Mouse (Mus musculus) urinary bladder, adult 18-20 months (tissue): Measurements from ENCODE around the gene Olfr1381.
"Not testable (repeated sequence)": the region's sequence is repeated elsewhere in the genome, so short reads cannot be mapped to it uniquely, and the experiment has no call there.

ENCODE experiments used
- DNase-seq, 2 experiments: peaks; one replicate each; pipeline ENCODE4 v3.0.0; 2022; ENCODE audit warnings: low spot score in 2 of 2, mixed read lengths in 2 of 2

Olfr1381 gene

DNA sequence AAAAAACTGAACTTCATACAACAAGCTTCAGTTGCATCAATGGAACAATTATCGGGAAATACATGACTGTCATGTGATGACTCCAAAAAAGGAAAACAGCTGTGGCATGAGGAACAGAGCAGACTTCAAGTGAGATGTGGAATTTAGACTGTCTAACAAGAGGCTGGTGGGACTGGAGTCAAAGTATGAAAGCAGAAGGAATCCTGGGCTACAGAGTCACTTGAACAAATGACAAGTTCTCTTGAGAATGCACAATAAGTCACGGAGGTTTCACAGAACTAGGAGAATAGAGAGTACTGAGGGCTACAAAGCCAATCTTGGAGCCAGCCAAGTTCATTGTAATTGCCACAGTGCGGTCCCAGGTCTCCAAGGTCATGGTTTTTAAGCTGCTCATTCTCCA is at the start of gene Olfr1381:
Gene Olfr1381 (plus strand): TSS at position 301 of the 400 bp plus-strand sequence.
- DNase-seq, result not testable (repeated sequence)

GRCm38 (mm10) chr11:49518086-49518485 is 25.2 kb upstream of the Olfr1381 start:
- no peak for DNase-seq

GRCm38 (mm10) chr11:49519348-49519747 is 23.9 kb upstream of the Olfr1381 start, which contains the start of gene Olfr1383:
TSS of gene Olfr1383 (plus strand) at chr11:49519648.
- DNase-seq, result no peak

GRCm38 (mm10) chr11:49527947-49528346 is 15.3 kb upstream of the Olfr1381 start, which contains the start of gene Olfr1382:
TSS of gene Olfr1382 (plus strand) at chr11:49528247.
- DNase-seq, result no peak

DNA sequence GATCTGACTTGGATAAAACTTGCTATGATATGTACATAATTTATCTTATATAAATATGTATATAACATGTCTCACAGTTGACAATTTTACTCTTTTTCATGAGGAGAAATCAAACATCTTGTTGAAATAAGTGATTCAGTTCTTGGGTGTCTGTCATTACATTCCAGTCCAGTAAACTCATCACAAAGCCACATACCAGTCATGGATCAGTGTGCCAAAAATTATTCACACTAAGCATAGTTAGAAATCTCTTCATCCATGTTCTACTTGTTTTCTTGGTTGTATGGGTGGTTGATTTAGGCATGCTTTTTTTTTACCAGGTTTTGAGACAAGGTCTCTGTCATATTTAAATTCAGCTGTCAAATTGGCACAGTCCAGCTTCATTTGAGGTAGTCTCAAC is 10.5 kb upstream of the Olfr1381 start:
- no peak for DNase-seq

DNA sequence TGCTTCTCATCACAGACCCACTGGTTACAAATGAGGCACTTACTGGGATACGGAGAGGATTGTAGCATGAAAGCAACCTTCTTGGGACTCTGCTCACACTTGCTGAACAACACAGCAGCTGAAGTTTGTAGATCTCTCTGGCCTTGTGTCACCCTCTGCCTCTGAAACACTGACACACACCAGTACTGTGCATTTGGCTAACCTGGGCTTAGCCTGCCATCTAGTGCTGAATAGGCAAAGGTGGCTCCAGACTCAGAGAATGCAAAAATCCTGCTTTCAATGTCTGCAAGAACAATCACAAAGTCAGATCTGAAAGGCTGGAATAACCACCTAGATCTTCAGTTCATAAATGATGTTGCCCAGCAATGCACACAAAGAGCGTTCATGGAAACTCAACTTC is 6.6 kb upstream of the Olfr1381 start:
- DNase-seq, result not testable (repeated sequence)

DNA sequence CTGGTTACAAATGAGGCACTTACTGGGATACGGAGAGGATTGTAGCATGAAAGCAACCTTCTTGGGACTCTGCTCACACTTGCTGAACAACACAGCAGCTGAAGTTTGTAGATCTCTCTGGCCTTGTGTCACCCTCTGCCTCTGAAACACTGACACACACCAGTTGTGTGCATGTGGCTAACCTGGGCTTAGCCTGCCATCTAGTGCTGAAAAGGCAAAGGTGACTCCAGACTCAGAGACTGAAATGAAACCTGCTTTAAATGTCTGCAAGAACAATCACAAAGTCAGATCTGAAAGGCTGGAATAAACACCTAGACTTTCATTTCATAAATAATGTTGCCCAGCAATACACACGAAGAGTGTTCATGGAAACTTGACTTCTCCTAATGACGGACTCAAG is 10.8 kb downstream of the Olfr1381 start:
- DNase-seq, result not testable (repeated sequence)

- not testable (repeated sequence) for DNase-seq
Measured at GRCm38 (mm10) chr11:49556578-49556977, 13.3 kb downstream of the Olfr1381 start, which contains the start of gene Olfr1380. TSS of gene Olfr1380 (plus strand) at chr11:49556878.

DNA sequence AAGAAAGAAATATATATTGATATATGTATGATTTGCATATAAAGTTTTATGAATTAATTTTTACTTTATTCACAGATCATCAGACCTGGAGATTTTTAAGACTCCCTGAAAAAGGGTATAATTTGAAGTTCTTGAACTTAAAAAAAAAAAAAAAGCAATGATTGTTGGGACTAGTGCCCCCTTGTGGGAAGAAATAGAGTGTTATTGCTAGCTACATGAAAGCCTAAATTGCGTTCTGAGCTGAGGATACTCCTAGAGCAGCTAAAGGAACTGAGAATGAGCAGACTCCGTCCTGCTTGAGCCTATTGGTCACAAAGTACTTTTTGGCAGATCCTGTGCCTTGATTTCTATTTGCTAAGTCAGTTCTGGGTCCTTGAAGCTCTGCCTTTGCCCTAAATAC is 31.8 kb downstream of the Olfr1381 start:
- DNase-seq, result not testable (repeated sequence)

GRCm38 (mm10) chr11:49580452-49580851 is 37.2 kb downstream of the Olfr1381 start:
- DNase-seq, result not testable (repeated sequence)

DNA sequence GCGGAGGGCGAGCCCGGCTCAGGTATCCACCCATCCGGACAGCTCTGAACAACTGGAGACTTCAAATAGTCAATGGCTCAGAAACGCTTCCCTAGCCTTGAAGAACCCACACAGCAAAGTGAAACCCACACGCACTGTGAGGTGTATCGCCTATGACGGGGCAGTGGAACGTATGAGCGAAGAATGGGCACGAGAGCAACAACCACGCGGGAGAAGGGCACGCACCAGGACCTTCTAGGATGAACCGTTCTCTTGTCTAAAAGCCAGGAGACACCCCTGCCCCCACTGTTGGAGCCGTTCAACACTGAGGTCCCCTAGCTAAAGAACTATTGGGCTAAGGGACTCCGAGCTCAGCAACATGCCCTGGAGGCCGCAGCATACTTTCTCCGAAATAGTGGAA is 47.0 kb downstream of the Olfr1381 start:
- no peak for DNase-seq

DNA sequence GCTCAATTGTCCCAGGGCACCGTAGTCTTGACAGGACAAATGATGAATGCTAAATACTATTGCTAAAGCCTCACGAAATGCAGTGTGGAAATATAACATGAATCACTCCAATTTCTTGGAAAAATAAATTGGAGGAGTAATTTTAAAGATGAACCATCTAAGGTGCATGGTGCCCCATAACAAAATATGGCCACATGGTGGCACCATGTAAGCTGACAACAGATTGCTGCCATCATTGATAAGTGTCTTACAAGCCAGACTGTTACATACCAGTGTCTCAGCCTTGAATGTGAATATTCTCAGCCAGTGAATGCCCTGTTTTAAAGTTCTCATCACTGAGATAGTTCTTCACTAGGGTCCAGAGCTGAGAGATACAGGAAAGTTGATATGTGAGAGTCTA is 53.9 kb downstream of the Olfr1381 start:
- not testable (repeated sequence) for DNase-seq
